Mouse (Mus musculus) lung, adult 2 months (tissue): ENCODE measurements around the gene H2-Q7.
"Not testable (repeated sequence)": the region's sequence is repeated elsewhere in the genome, so short reads cannot be mapped to it uniquely, and the experiment has no call there.

Source experiments
- CTCF ChIP-seq: fragments of 200-500 bp; IDR thresholded peaks from 2 replicates; pipeline ENCODE4 v1.5.1; 2011; ENCODE audit warnings: mild to moderate bottlenecking, low read length, control low read depth; ENCODE audit not compliant: insufficient read depth
- POLR2A ChIP-seq: fragments of 200-500 bp; IDR thresholded peaks from 2 replicates; pipeline ENCODE4 v1.6.1; 2011; ENCODE audit warnings: low read depth, mild to moderate bottlenecking, control low read depth, low read length, borderline replicate concordance; ENCODE audit errors: extremely low read depth

DNA sequence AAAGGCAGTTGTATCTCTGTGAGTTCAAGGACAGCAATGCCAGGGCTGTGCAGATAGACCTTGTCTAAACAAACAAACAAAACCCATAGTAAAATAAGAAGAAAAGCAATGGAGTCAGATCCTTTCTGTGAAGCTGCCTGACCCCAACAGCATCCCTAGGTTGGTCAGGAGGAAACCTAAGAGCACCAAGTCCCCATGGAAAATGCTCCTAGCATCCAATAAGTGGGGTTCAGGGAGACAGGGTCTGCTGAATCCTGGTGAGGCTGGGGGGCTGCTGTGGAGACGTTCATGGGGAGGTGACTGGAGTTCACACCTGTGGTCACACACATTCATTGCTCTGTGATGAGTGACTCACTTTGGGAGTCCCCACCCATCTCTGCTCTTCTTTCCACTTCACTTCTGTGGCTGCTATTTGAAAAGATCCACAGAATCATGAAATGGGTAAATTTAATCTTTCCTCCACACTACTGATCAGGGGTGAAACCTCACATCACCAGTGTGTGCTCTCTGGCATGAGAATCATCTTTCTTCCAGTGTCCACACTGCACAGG is 1.5 kb upstream of the H2-Q7 start:
- TF ChIP-seq POLR2A, CTCF: not testable (repeated sequence)
